Mouse (Mus musculus) c-Kit-positive CD71-positive TER-119-positive erythroid progenitor cells, embryonic 14.5 days (primary cell): ENCODE measurements at regions not wholly inside any gene's neighbourhood (a gene's known extent, or its start where the extent isn't known, plus 50 kb on each side); places are given as distances from the start of the nearest gene placed in this dataset.

Experiments used
- DNase-seq: peaks from one replicate; pipeline ENCODE4 v3.0.0-alpha.2; 2013; ENCODE audit warnings: low spot score

- no peak for DNase-seq
These were observed 322.8 kb downstream of the Med10 start for GRCm38 (mm10) chr13:70124860-70125545.

- no peak for DNase-seq
These were observed 325.1 kb downstream of the Med10 start for GRCm38 (mm10) chr13:70127310-70127709.

GRCm38 (mm10) chr13:70134544-70134943 is 332.3 kb downstream of the Med10 start:
- DNase-seq: no peak

GRCm38 (mm10) chr13:70136209-70136608 is 334.0 kb downstream of the Med10 start:
- DNase-seq: no peak

- no peak for DNase-seq
These were observed 342.3 kb downstream of the Med10 start for GRCm38 (mm10) chr13:70144461-70144860.

GRCm38 (mm10) chr13:70145466-70145865 is 343.3 kb downstream of the Med10 start:
- DNase-seq: no peak

- no peak for DNase-seq
These were observed 347.1 kb downstream of the Med10 start for GRCm38 (mm10) chr13:70149041-70149898.

- no peak for DNase-seq
These were observed 347.6 kb downstream of the Med10 start for GRCm38 (mm10) chr13:70149899-70150184.

GRCm38 (mm10) chr13:70153062-70153461 is 350.9 kb downstream of the Med10 start:
- DNase-seq: no peak

- DNase-seq: no peak
These were observed 353.4 kb downstream of the Med10 start for GRCm38 (mm10) chr13:70155596-70155995.

- no peak for DNase-seq
These were observed 354.9 kb downstream of the Med10 start for GRCm38 (mm10) chr13:70156975-70157588.

- no peak for DNase-seq
These were observed 356.9 kb downstream of the Med10 start for GRCm38 (mm10) chr13:70159065-70159464.

- DNase-seq: no peak
These were observed 357.4 kb downstream of the Med10 start for GRCm38 (mm10) chr13:70159604-70160003.

- DNase-seq: no peak
These were observed 359.9 kb downstream of the Med10 start for GRCm38 (mm10) chr13:70162115-70162514.

- no peak for DNase-seq
These were observed 363.5 kb downstream of the Med10 start for GRCm38 (mm10) chr13:70165511-70166225.

GRCm38 (mm10) chr13:70167747-70168146 is 365.6 kb downstream of the Med10 start:
- DNase-seq: no peak

GRCm38 (mm10) chr13:70168906-70169305 is 366.7 kb downstream of the Med10 start:
- no peak for DNase-seq

- no peak for DNase-seq
These were observed 374.9 kb downstream of the Med10 start for GRCm38 (mm10) chr13:70177066-70177465.

- no peak for DNase-seq
These were observed 375.9 kb downstream of the Med10 start for GRCm38 (mm10) chr13:70178073-70178491.

GRCm38 (mm10) chr13:70190978-70191377 is 388.8 kb downstream of the Med10 start:
- DNase-seq: no peak

- DNase-seq: no peak
These were observed 390.2 kb downstream of the Med10 start for GRCm38 (mm10) chr13:70192101-70193025.
